Mouse (Mus musculus) adrenal gland, adult 2 months (tissue): ENCODE measurements around the gene Olfr1136. TPM values are rescaled to one million over a fixed set of nuclear protein-coding genes. Genes with fewer than 3 reads are reported as not detected.

ENCODE experiments used
- DNase-seq: peaks from one replicate; pipeline ENCODE4 v3.0.0; 2021
- long read RNA-seq: library from polyadenylated mRNA; stranded (forward); transcript quantifications from one replicate; pipeline ENCODE4 v2.0.0, GENCODE M21; 2021
- polyA plus RNA-seq: library from polyadenylated mRNA; depleted of rRNA; stranded (reverse); fragments of >200 nt; gene quantifications from 2 replicates; pipeline ENCODE4 v1.2.3, GENCODE M21; 2012; rRNA removed
- total RNA-seq, 2 experiments: library from RNA; stranded (reverse); gene quantifications; 2 replicates each; pipeline ENCODE4 v1.2.3; 2021

The Olfr1136 gene
- not detected for total RNA-seq
- polyA plus RNA-seq = not detected in 2 replicates
- long read RNA-seq = 0 reads

- no peak for DNase-seq
Measured at GRCm38 (mm10) chr2:87693847-87694246, at the start of gene Olfr1136. TSS of gene Olfr1136 (minus strand) at chr2:87693947.

- no peak for DNase-seq
Measured at GRCm38 (mm10) chr2:87743452-87743851, 49.7 kb upstream of the Olfr1136 start, which contains the start of gene Olfr1140. TSS of gene Olfr1140 (plus strand) at chr2:87743752.

GRCm38 (mm10) chr2:87739878-87740277 is 46.1 kb upstream of the Olfr1136 start, which contains the start of gene Olfr1138:
TSS of gene Olfr1138 (minus strand) at chr2:87739978.
- DNase-seq = no peak

GRCm38 (mm10) chr2:87713079-87713478 is 19.3 kb upstream of the Olfr1136 start, which contains the start of gene Olfr1137:
TSS of gene Olfr1137 (minus strand) at chr2:87713179.
- no peak for DNase-seq

GRCm38 (mm10) chr2:87673564-87673963 is 20.2 kb downstream of the Olfr1136 start, which contains the start of gene Olfr1135:
TSS of gene Olfr1135 (minus strand) at chr2:87673664.
- DNase-seq = no peak

- DNase-seq = no peak
Measured at GRCm38 (mm10) chr2:87658360-87658759, 35.4 kb downstream of the Olfr1136 start, which contains the start of gene Olfr1134. TSS of gene Olfr1134 (minus strand) at chr2:87658460.

GRCm38 (mm10) chr2:87647274-87647673 is 46.5 kb downstream of the Olfr1136 start, which contains the start of gene Olfr1133:
TSS of gene Olfr1133 (minus strand) at chr2:87647374.
- no peak for DNase-seq

Other genes with a start within 250 kb of the Olfr1136 start
- not detected for gene Olfr1126, start 240.0 kb downstream of the Olfr1136 start, total RNA-seq
- not detected in 2 replicates for gene Olfr1126, start 240.0 kb downstream of the Olfr1136 start, polyA plus RNA-seq
- not detected for gene Pramel7, start 196.9 kb downstream of the Olfr1136 start, total RNA-seq
- not detected in 2 replicates for gene Pramel7, start 196.9 kb downstream of the Olfr1136 start, polyA plus RNA-seq
- not detected for gene Pramel6, start 187.4 kb downstream of the Olfr1136 start, total RNA-seq
- gene Pramel6, start 187.4 kb downstream of the Olfr1136 start, polyA plus RNA-seq = not detected in 2 replicates
- gene Olfr153, start 162.2 kb downstream of the Olfr1136 start, total RNA-seq = not detected
- gene Olfr153, start 162.2 kb downstream of the Olfr1136 start, polyA plus RNA-seq = not detected in 2 replicates
- not detected for gene Olfr1128, start 148.4 kb downstream of the Olfr1136 start, total RNA-seq
- not detected in 2 replicates for gene Olfr1128, start 148.4 kb downstream of the Olfr1136 start, polyA plus RNA-seq
- gene Olfr1129, start 120.0 kb downstream of the Olfr1136 start, total RNA-seq = not detected
- gene Olfr1129, start 120.0 kb downstream of the Olfr1136 start, polyA plus RNA-seq = not detected in 2 replicates
- not detected for gene Olfr1130, start 87.7 kb downstream of the Olfr1136 start, total RNA-seq
- gene Olfr1130, start 87.7 kb downstream of the Olfr1136 start, polyA plus RNA-seq = not detected in 2 replicates
- not detected for gene Olfr1131, start 66.8 kb downstream of the Olfr1136 start, total RNA-seq
- gene Olfr1131, start 66.8 kb downstream of the Olfr1136 start, polyA plus RNA-seq = not detected in 2 replicates
- not detected for gene Olfr1132, start 56.4 kb downstream of the Olfr1136 start, total RNA-seq
- gene Olfr1132, start 56.4 kb downstream of the Olfr1136 start, polyA plus RNA-seq = not detected in 2 replicates
- gene Olfr1133, start 46.6 kb downstream of the Olfr1136 start, total RNA-seq = not detected
- gene Olfr1133, start 46.6 kb downstream of the Olfr1136 start, polyA plus RNA-seq = not detected in 2 replicates
- not detected for gene Olfr1134, start 35.5 kb downstream of the Olfr1136 start, total RNA-seq
- not detected in 2 replicates for gene Olfr1134, start 35.5 kb downstream of the Olfr1136 start, polyA plus RNA-seq
- not detected for gene Olfr1135, start 20.3 kb downstream of the Olfr1136 start, total RNA-seq
- not detected in 2 replicates for gene Olfr1135, start 20.3 kb downstream of the Olfr1136 start, polyA plus RNA-seq
- gene Olfr1137, start 19.2 kb upstream of the Olfr1136 start, total RNA-seq = not detected
- not detected in 2 replicates for gene Olfr1137, start 19.2 kb upstream of the Olfr1136 start, polyA plus RNA-seq
- gene Olfr1138, start 46.0 kb upstream of the Olfr1136 start, total RNA-seq = not detected
- not detected in 2 replicates for gene Olfr1138, start 46.0 kb upstream of the Olfr1136 start, polyA plus RNA-seq
- not detected for gene Olfr1140, start 49.8 kb upstream of the Olfr1136 start, total RNA-seq
- gene Olfr1140, start 49.8 kb upstream of the Olfr1136 start, polyA plus RNA-seq = not detected in 2 replicates
- gene Olfr1141, start 60.0 kb upstream of the Olfr1136 start, total RNA-seq = not detected
- not detected in 2 replicates for gene Olfr1141, start 60.0 kb upstream of the Olfr1136 start, polyA plus RNA-seq
- gene Olfr152, start 85.5 kb upstream of the Olfr1136 start, total RNA-seq = not detected
- gene Olfr152, start 85.5 kb upstream of the Olfr1136 start, polyA plus RNA-seq = not detected in 2 replicates
- gene Olfr1143, start 106.6 kb upstream of the Olfr1136 start, total RNA-seq = not detected
- gene Olfr1143, start 106.6 kb upstream of the Olfr1136 start, polyA plus RNA-seq = not detected in 2 replicates
- gene Olfr1145, start 115.9 kb upstream of the Olfr1136 start, total RNA-seq = not detected
- not detected in 2 replicates for gene Olfr1145, start 115.9 kb upstream of the Olfr1136 start, polyA plus RNA-seq
- gene Olfr1148, start 136.6 kb upstream of the Olfr1136 start, total RNA-seq = not detected
- not detected in 2 replicates for gene Olfr1148, start 136.6 kb upstream of the Olfr1136 start, polyA plus RNA-seq
- gene Olfr1150-ps1, start 150.0 kb upstream of the Olfr1136 start, total RNA-seq = not detected
- gene Olfr1150-ps1, start 150.0 kb upstream of the Olfr1136 start, polyA plus RNA-seq = not detected in 2 replicates
- not detected for gene Olfr1151, start 161.9 kb upstream of the Olfr1136 start, total RNA-seq
- gene Olfr1151, start 161.9 kb upstream of the Olfr1136 start, polyA plus RNA-seq = not detected in 2 replicates
- gene Olfr1152, start 172.5 kb upstream of the Olfr1136 start, total RNA-seq = not detected
- not detected in 2 replicates for gene Olfr1152, start 172.5 kb upstream of the Olfr1136 start, polyA plus RNA-seq
- gene Olfr1153, start 201.0 kb upstream of the Olfr1136 start, total RNA-seq = not detected
- not detected in 2 replicates for gene Olfr1153, start 201.0 kb upstream of the Olfr1136 start, polyA plus RNA-seq
- gene Olfr1154, start 211.2 kb upstream of the Olfr1136 start, total RNA-seq = not detected
- not detected in 2 replicates for gene Olfr1154, start 211.2 kb upstream of the Olfr1136 start, polyA plus RNA-seq